Mouse (Mus musculus) hindbrain, embryonic 16.5 days (tissue): ENCODE measurements at regions not wholly inside any gene's neighbourhood (a gene's known extent, or its start where the extent isn't known, plus 50 kb on each side); places are given as distances from the start of the nearest gene placed in this dataset.
A peak's percentile ranks its signal among the peaks of the same experiment; 100 is the strongest.

Experiments
- ATAC-seq: fragments of 200-750 bp; cut with Nextera tagmentation; 2 replicates; pipeline ENCODE4 v1.8.0; 2017; ENCODE audit warnings: moderate TSS enrichment, moderate library complexity
- H3K27ac ChIP-seq: fragments of 300-500 bp; sonication (generic); 2 replicates; pipeline ENCODE4 v1.5.1; 2014; ENCODE audit warnings: low read depth, mild to moderate bottlenecking, control low read depth, low read length, moderate library complexity
- H3K27me3 ChIP-seq: fragments of 300-500 bp; sonication (generic); replicated peaks from 2 replicates; pipeline ENCODE4 v1.6.1; 2014; ENCODE audit warnings: low read length; ENCODE audit not compliant: control insufficient read depth, insufficient read depth
- H3K36me3 ChIP-seq: fragments of 300-500 bp; sonication (generic); 2 replicates; pipeline ENCODE4 v1.6.1; 2014; ENCODE audit warnings: mild to moderate bottlenecking, low read length, moderate library complexity, mixed read lengths; ENCODE audit not compliant: control insufficient read depth, insufficient read depth
- H3K4me1 ChIP-seq: fragments of 300-500 bp; sonication (generic); 2 replicates; pipeline ENCODE4 v1.6.1; 2014; ENCODE audit warnings: low read depth, low read length; ENCODE audit not compliant: control insufficient read depth, insufficient read depth
- H3K4me2 ChIP-seq: fragments of 300-500 bp; sonication (generic); 2 replicates; pipeline ENCODE4 v1.6.1; 2014; ENCODE audit warnings: mild to moderate bottlenecking, low read length, control low read depth, moderate library complexity
- H3K4me3 ChIP-seq: fragments of 300-500 bp; sonication (generic); 2 replicates; pipeline ENCODE4 v1.5.1; 2014; ENCODE audit warnings: mild to moderate bottlenecking, low read length, control low read depth, moderate library complexity
- H3K9ac ChIP-seq: fragments of 300-500 bp; sonication (generic); 2 replicates; pipeline ENCODE4 v1.6.1; 2014; ENCODE audit warnings: low read depth, mild to moderate bottlenecking, control low read depth, low read length, moderate library complexity
- H3K9me3 ChIP-seq: fragments of 300-500 bp; sonication (generic); 2 replicates; pipeline ENCODE4 v1.6.1; 2014; ENCODE audit warnings: mild to moderate bottlenecking, low read length, moderate library complexity; ENCODE audit not compliant: control insufficient read depth
- WGBS: fragments of 180-500 bp; shearing (Covaris S2); extraction: QIAGEN DNeasy Blood & Tissue Kit; methylation state at CpG from one replicate; pipeline ENCODE4 v1.1.7; 2014; 5-methylcytosine and 5-hydroxymethylcytosine counted together

GRCm38 (mm10) chr7:78123386-78123785 lies 614.4 kb downstream of the Ntrk3 start:
- H3K4me2 ChIP-seq = no peak overlapping the region
- no peak overlapping the region for H3K27ac ChIP-seq
- H3K9ac ChIP-seq = no peak overlapping the region
- ATAC-seq = no peak
- 76% methylated on average over 1 of the region's 1 CpGs for WGBS
- H3K9me3 ChIP-seq = no peaks in the 10 kb centered on the region
- H3K4me1 ChIP-seq = no peaks in the 10 kb centered on the region
- H3K4me3 ChIP-seq = no peak overlapping the region
- no peaks in the 10 kb centered on the region for H3K27me3 ChIP-seq
- H3K36me3 ChIP-seq = no peaks in the 10 kb centered on the region

GRCm38 (mm10) chr7:78121151-78121486 lies 616.7 kb downstream of the Ntrk3 start:
- Histone ChIP-seq H3K4me3 (no peak overlapping the region), H3K27me3 (no peaks in the 10 kb centered on the region), H3K36me3 (no peaks in the 10 kb centered on the region), H3K4me1 (no peaks in the 10 kb centered on the region), H3K4me2 (no peak overlapping the region), H3K27ac (no peak overlapping the region), H3K9ac (no peak overlapping the region), H3K9me3 (no peaks in the 10 kb centered on the region)
- WGBS = 84% methylated on average over 5 of the region's 5 CpGs
- no peak for ATAC-seq

- Histone ChIP-seq H3K27me3 (no peaks in the 10 kb centered on the region), H3K4me1 (no peaks in the 10 kb centered on the region), H3K27ac (no peak overlapping the region), H3K4me3 (no peak overlapping the region), H3K36me3 (no peaks in the 10 kb centered on the region), H3K9ac (no peak overlapping the region), H3K4me2 (no peak overlapping the region), H3K9me3 (no peaks in the 10 kb centered on the region)
- WGBS = 80% methylated on average over 5 of the region's 5 CpGs
- ATAC-seq = no peak
Measured at GRCm38 (mm10) chr7:78120462-78121150, 617.2 kb downstream of the Ntrk3 start.

GRCm38 (mm10) chr7:78119809-78120208 lies 618.0 kb downstream of the Ntrk3 start:
- no peaks in the 10 kb centered on the region for H3K36me3 ChIP-seq
- H3K4me3 ChIP-seq = no peak overlapping the region
- H3K9me3 ChIP-seq = no peaks in the 10 kb centered on the region
- no peak overlapping the region for H3K9ac ChIP-seq
- ATAC-seq = no peak
- H3K4me2 ChIP-seq = no peak overlapping the region
- no peaks in the 10 kb centered on the region for H3K27me3 ChIP-seq
- H3K27ac ChIP-seq = no peak overlapping the region
- 85% methylated on average over 1 of the region's 1 CpGs for WGBS
- H3K4me1 ChIP-seq = no peaks in the 10 kb centered on the region

GRCm38 (mm10) chr7:78111291-78111690 lies 626.5 kb downstream of the Ntrk3 start:
- no peak overlapping the region for H3K27ac ChIP-seq
- 64% methylated on average over 6 of the region's 6 CpGs for WGBS
- no peak overlapping the region for H3K4me3 ChIP-seq
- no peak overlapping the region for H3K9ac ChIP-seq
- no peak for ATAC-seq
- no peaks in the 10 kb centered on the region for H3K27me3 ChIP-seq
- no peaks in the 10 kb centered on the region for H3K36me3 ChIP-seq
- H3K4me1 ChIP-seq = no peaks in the 10 kb centered on the region
- no peaks in the 10 kb centered on the region for H3K9me3 ChIP-seq
- H3K4me2 ChIP-seq = no peak overlapping the region

- WGBS = 76% methylated on average over 2 of the region's 2 CpGs
- Histone ChIP-seq H3K27ac (no peak overlapping the region), H3K9me3 (no peaks in the 10 kb centered on the region), H3K4me2 (no peak overlapping the region), H3K4me3 (no peak overlapping the region), H3K4me1 (no peaks in the 10 kb centered on the region), H3K36me3 (no peaks in the 10 kb centered on the region), H3K9ac (no peak overlapping the region), H3K27me3 (no peaks in the 10 kb centered on the region)
- no peak; the same call in 1 of the 2 replicates for ATAC-seq
Measured at GRCm38 (mm10) chr7:78103536-78104279, 634.1 kb downstream of the Ntrk3 start.

GRCm38 (mm10) chr7:78102396-78102795 lies 635.4 kb downstream of the Ntrk3 start:
- no peaks in the 10 kb centered on the region for H3K36me3 ChIP-seq
- no peaks in the 10 kb centered on the region for H3K27me3 ChIP-seq
- H3K27ac ChIP-seq = no peak overlapping the region
- H3K9ac ChIP-seq = no peak overlapping the region
- no peaks in the 10 kb centered on the region for H3K9me3 ChIP-seq
- 94% methylated on average over 3 of the region's 3 CpGs for WGBS
- no peak for ATAC-seq
- no peak overlapping the region for H3K4me2 ChIP-seq
- no peak overlapping the region for H3K4me3 ChIP-seq
- no peaks in the 10 kb centered on the region for H3K4me1 ChIP-seq

GRCm38 (mm10) chr7:78086566-78087008 lies 651.2 kb downstream of the Ntrk3 start:
- Histone ChIP-seq H3K27me3 (no peaks in the 10 kb centered on the region), H3K9me3 (no peaks in the 10 kb centered on the region), H3K4me1 (peaks cover 3% of the 10 kb centered on the region; the same call in 1 of the 2 replicates), H3K9ac (no peak overlapping the region), H3K36me3 (no peaks in the 10 kb centered on the region), H3K27ac (no peak overlapping the region), H3K4me2 (0 out of 2 replicates have a peak overlapping the region, but pooled peaks have one; percentile 15), H3K4me3 (no peak overlapping the region)
- ATAC-seq = 0 out of 2 replicates have a peak, but pooled peaks have one; percentile 17
- WGBS = 55% methylated on average over 4 of the region's 4 CpGs

- H3K36me3 ChIP-seq = no peaks in the 10 kb centered on the region
- 0 out of 2 replicates have a peak overlapping the region, but pooled peaks have one; percentile 15 for H3K4me2 ChIP-seq
- H3K9ac ChIP-seq = no peak overlapping the region
- no peak overlapping the region for H3K4me3 ChIP-seq
- H3K27me3 ChIP-seq = no peaks in the 10 kb centered on the region
- 30% methylated on average over 11 of the region's 11 CpGs for WGBS
- peaks cover 3% of the 10 kb centered on the region; the same call in 1 of the 2 replicates for H3K4me1 ChIP-seq
- no peak overlapping the region for H3K27ac ChIP-seq
- H3K9me3 ChIP-seq = no peaks in the 10 kb centered on the region
- ATAC-seq = peak; percentile 72; the same call in 1 of the 2 replicates
Measured at GRCm38 (mm10) chr7:78085783-78086565, 651.8 kb downstream of the Ntrk3 start.
